Mouse (Mus musculus) lung, postnatal 0 days (tissue): ENCODE measurements around the gene Rnf8.

Experiments used
- CTCF ChIP-seq: IDR thresholded peaks from 2 replicates; pipeline ENCODE4 v1.5.1; 2016; ENCODE audit warnings: antibody characterized with exemption, mild to moderate bottlenecking
- EP300 ChIP-seq: IDR thresholded peaks from 2 replicates; pipeline ENCODE4 v1.6.1; 2016; ENCODE audit warnings: antibody characterized with exemption, mild to moderate bottlenecking, control low read depth

- no peak for TF ChIP-seq EP300
- TF ChIP-seq CTCF, result peak; percentile 94
Observed at GRCm38 (mm10) chr17:29603283-29603682, 11.3 kb upstream of the Rnf8 start.
